Mouse (Mus musculus) G1E (cell line): ENCODE measurements at regions not wholly inside any gene's neighbourhood (a gene's known extent, or its start where the extent isn't known, plus 50 kb on each side); places are given as distances from the start of the nearest gene placed in this dataset.

Experiments
- ATAC-seq: 2 replicates; pipeline ENCODE4 v1.8.0; 2016; ENCODE audit warnings: mild to moderate bottlenecking; ENCODE audit not compliant: insufficient number of reproducible peaks, poor library complexity, low FRiP score, severe bottlenecking; ENCODE audit errors: extremely low read depth
- DNase-seq: peaks from one replicate; pipeline ENCODE4 v3.0.0; 2012; ENCODE audit warnings: low spot score
- H3K27me3 ChIP-seq: 2 replicates; pipeline ENCODE4 v1.6.1; 2012; ENCODE audit warnings: mild to moderate bottlenecking, low read length, inconsistent platforms; ENCODE audit not compliant: insufficient read depth
- H3K36me3 ChIP-seq: replicated peaks from 2 replicates; pipeline ENCODE3; 2012; ENCODE audit warnings: mild to moderate bottlenecking, inconsistent platforms
- H3K4me1 ChIP-seq: 2 replicates; pipeline ENCODE4 v1.6.1; 2012; ENCODE audit warnings: low read depth, low read length, inconsistent platforms, mixed read lengths; ENCODE audit not compliant: insufficient read depth
- H3K4me3 ChIP-seq: 2 replicates; pipeline ENCODE4 v1.5.1; 2012; ENCODE audit warnings: low read depth, mild to moderate bottlenecking, inconsistent platforms, low read length, moderate library complexity, mixed read lengths
- H3K9me3 ChIP-seq: replicated peaks from 2 replicates; pipeline ENCODE4 v1.6.1; 2012; ENCODE audit warnings: inconsistent platforms
- CTCF ChIP-seq: IDR thresholded peaks from 2 replicates; pipeline ENCODE4 v1.5.1; 2012; ENCODE audit warnings: low read depth, low read length, inconsistent platforms, mixed read lengths
- GATA1 ChIP-seq: IDR thresholded peaks from 2 replicates; pipeline ENCODE4 v1.6.1; 2012; ENCODE audit warnings: borderline replicate concordance, low read length, inconsistent platforms, mixed read lengths
- GATA2 ChIP-seq: IDR thresholded peaks from 2 replicates; pipeline ENCODE4 v1.6.1; 2012; ENCODE audit warnings: low read depth, low read length, inconsistent platforms, borderline replicate concordance
- POLR2AphosphoS5 ChIP-seq: IDR thresholded peaks from 2 replicates; pipeline ENCODE4 v1.6.1; 2012; ENCODE audit warnings: low read depth, low read length, inconsistent platforms; ENCODE audit not compliant: insufficient replicate concordance
- TAL1 ChIP-seq: conservative IDR thresholded peaks from 2 replicates; pipeline ENCODE4 v1.6.1; 2012; ENCODE audit warnings: low read depth, low read length, inconsistent platforms, mixed read lengths

- H3K27me3 ChIP-seq = peaks cover 2% of the 10 kb centered on the region; the same call in 1 of the 2 replicates
- TF ChIP-seq CTCF = no peak
- no peak for TF ChIP-seq GATA2
- no peak for TF ChIP-seq GATA1
- no peak for TF ChIP-seq TAL1
- no peak for TF ChIP-seq POLR2AphosphoS5
- no peaks in the 10 kb centered on the region for H3K36me3 ChIP-seq
- no peak overlapping the region for H3K4me3 ChIP-seq
- DNase-seq = no peak
- ATAC-seq = no peak
- H3K9me3 ChIP-seq = no peaks in the 10 kb centered on the region
- H3K4me1 ChIP-seq = no peaks in the 10 kb centered on the region
Observed at GRCm38 (mm10) chr7:83015756-83016155, 148.6 kb downstream of the Mex3b start.

GRCm38 (mm10) chr7:83016566-83016965 is 149.4 kb downstream of the Mex3b start:
- TF ChIP-seq TAL1 = no peak
- no peak for TF ChIP-seq GATA2
- TF ChIP-seq CTCF = no peak
- no peak for TF ChIP-seq POLR2AphosphoS5
- TF ChIP-seq GATA1 = no peak
- ATAC-seq = no peak
- DNase-seq = no peak
- Histone ChIP-seq H3K36me3 (no peaks in the 10 kb centered on the region), H3K4me1 (no peaks in the 10 kb centered on the region), H3K4me3 (no peak overlapping the region), H3K9me3 (no peaks in the 10 kb centered on the region), H3K27me3 (peaks cover 2% of the 10 kb centered on the region; the same call in 1 of the 2 replicates)

- no peaks in the 10 kb centered on the region for H3K9me3 ChIP-seq
- ATAC-seq (no peak), DNase-seq (no peak)
- TF ChIP-seq CTCF (no peak), POLR2AphosphoS5 (no peak), GATA2 (no peak), TAL1 (no peak), GATA1 (no peak)
- H3K4me3 ChIP-seq = no peak overlapping the region
- H3K27me3 ChIP-seq = peaks cover 2% of the 10 kb centered on the region; the same call in 1 of the 2 replicates
- H3K36me3 ChIP-seq = no peaks in the 10 kb centered on the region
- H3K4me1 ChIP-seq = no peaks in the 10 kb centered on the region
Observed at GRCm38 (mm10) chr7:83020584-83020983, 153.5 kb downstream of the Mex3b start.

DNA sequence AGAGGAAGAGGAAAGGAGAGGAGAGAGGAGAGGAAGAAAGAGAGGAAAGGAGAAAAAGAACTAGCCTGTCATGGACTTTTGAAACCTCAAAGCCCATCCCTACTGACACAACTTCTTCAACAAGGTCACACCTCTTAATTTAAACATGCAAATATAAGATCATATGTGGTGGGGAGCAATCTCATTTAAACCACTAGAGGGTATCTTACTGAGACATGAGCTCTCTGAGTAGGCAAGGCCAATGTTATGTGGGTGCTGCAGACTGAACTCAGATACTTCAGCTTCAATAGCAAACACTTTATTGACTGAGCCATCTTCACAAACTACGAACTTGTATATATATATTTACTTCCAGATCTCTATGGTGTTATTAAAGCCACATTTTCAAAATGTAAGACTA is 156.9 kb downstream of the Mex3b start:
- DNase-seq = no peak
- Histone ChIP-seq H3K27me3 (no peaks in the 10 kb centered on the region), H3K9me3 (no peaks in the 10 kb centered on the region), H3K4me3 (no peak overlapping the region), H3K36me3 (no peaks in the 10 kb centered on the region), H3K4me1 (no peaks in the 10 kb centered on the region)
- TF ChIP-seq GATA1 = no peak
- TF ChIP-seq TAL1 = no peak
- TF ChIP-seq POLR2AphosphoS5 = no peak
- no peak for TF ChIP-seq CTCF
- TF ChIP-seq GATA2 = no peak
- no peak for ATAC-seq

DNA sequence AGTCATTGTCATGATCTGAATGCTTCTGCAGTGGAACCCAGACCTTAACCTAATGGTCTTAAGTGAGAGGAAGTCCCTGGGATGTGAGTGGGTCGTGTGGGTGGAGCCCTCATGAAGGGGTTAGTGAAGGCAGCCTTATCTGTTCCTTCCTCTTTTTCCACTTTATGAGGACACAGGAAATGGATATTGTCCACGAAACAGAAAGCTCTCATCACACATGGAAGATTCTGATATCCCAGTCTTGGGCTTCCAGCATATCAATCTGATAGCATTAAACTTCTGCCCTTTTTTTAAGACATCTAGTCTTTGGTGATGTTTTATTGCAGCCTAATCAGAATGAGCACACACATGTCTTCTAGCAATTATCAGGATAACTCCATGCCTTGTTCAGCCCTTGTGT is 164.0 kb downstream of the Mex3b start:
- Histone ChIP-seq H3K4me1 (no peaks in the 10 kb centered on the region), H3K27me3 (no peaks in the 10 kb centered on the region)
- peak; percentile 15; the same call in 1 of the 2 replicates for ATAC-seq

GRCm38 (mm10) chr7:83032025-83032424 is 164.9 kb downstream of the Mex3b start:
- no peak for TF ChIP-seq POLR2AphosphoS5
- TF ChIP-seq CTCF = no peak
- no peak for TF ChIP-seq TAL1
- no peak for TF ChIP-seq GATA1
- TF ChIP-seq GATA2 = no peak
- no peak for DNase-seq
- H3K36me3 ChIP-seq = no peaks in the 10 kb centered on the region
- H3K9me3 ChIP-seq = no peaks in the 10 kb centered on the region
- no peak for ATAC-seq
- no peaks in the 10 kb centered on the region for H3K27me3 ChIP-seq
- H3K4me1 ChIP-seq = no peaks in the 10 kb centered on the region
- no peak overlapping the region for H3K4me3 ChIP-seq

More for the DNA sequence above, 164.0 kb downstream of the Mex3b start:
- Histone ChIP-seq H3K36me3 (no peaks in the 10 kb centered on the region), H3K9me3 (no peaks in the 10 kb centered on the region), H3K4me3 (no peak overlapping the region)
- TF ChIP-seq TAL1 (no peak), GATA2 (no peak), CTCF (no peak), GATA1 (no peak), POLR2AphosphoS5 (no peak)
- no peak for DNase-seq

- TF ChIP-seq CTCF = no peak
- TF ChIP-seq GATA2 = no peak
- no peak for TF ChIP-seq TAL1
- TF ChIP-seq POLR2AphosphoS5 = no peak
- no peak for TF ChIP-seq GATA1
- Histone ChIP-seq H3K4me3 (no peak overlapping the region), H3K36me3 (no peaks in the 10 kb centered on the region), H3K9me3 (no peaks in the 10 kb centered on the region), H3K27me3 (no peaks in the 10 kb centered on the region), H3K4me1 (no peaks in the 10 kb centered on the region)
- ATAC-seq = no peak
- no peak for DNase-seq
Observed at GRCm38 (mm10) chr7:83032924-83033323, 165.8 kb downstream of the Mex3b start.
